9 mouse cellular contexts compared by ENCODE assay signal in the genomic region with DNA sequence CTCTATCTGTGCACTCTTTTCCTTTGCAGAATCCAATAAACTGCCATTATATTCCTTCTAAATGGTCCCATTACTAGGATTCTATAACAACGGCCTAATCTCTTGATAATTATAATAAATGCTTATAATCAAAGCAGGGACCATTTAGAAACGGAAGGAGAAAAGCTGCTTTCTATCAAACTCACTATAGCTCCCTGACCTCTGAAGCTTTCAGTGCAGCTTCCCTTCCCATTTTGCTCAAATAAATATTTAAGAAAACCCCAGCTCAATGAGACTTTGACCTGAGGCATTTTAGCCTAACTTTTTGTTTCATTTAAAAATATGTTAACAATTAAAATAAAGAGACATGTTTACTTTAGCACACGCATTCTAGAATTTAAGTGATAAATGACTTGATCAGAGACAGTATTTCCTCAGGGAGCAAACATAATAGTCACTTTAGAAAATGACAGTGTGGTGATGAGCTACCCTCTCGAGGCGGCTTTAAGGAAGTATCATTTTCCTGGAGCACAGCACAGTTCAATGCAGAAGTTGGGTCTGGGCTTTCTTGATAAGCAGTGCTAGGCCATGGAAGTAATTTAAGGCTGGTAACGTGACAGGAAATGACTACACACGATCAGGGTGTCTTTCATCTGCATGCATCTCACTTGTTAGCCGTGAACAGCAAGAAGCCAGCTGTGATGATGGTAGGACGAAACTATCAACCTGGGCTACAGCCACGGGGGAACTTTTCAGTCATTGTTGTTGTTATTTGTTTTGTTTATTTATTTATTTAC. TPM values are rescaled to one million over a fixed set of nuclear protein-coding genes. Genes with fewer than 3 reads are reported as not detected.
DNase-seq lines count a peak whose midpoint lies in the region; ATAC-seq and TF ChIP-seq lines count a peak whose summit lies in the region.
"Had no signal": no experiment of that assay in that cellular context is flagged by ENCODE, and none has a peak within 500 bp of the region (broad histone marks: within the 10 kb centered on the region; RNA-seq: fewer than 3 reads in every experiment).

No protein-coding gene starts in this region.

- 46% methylated on average over 10 of the region's 10 CpGs for WGBS in heart, embryonic 11.5 days (ENCODE audit: insufficient replicate concordance)
- WGBS in liver, adult 2 months: 66% methylated on average over 10 of the region's 10 CpGs

- H3K4me2 ChIP-seq in heart, embryonic 11.5 days: no peak overlapping the region

- H3K79me2 ChIP-seq in liver, adult 2 months (ENCODE audit: control insufficient read depth, insufficient read depth, low read length): no peaks in the 10 kb centered on the region

- no peak for TF ChIP-seq CTCF in liver, adult 2 months (IDR thresholded peaks at IDR 0.05; ENCODE audit: low read depth, low read length)

- peak; percentile 15 for DNase-seq in heart, adult 8-10 months (ENCODE audit: low spot score)
- DNase-seq in thymus, postnatal 14 days: peak; percentile 7
- no peak for DNase-seq in thymus, adult 18-20 months
- DNase-seq in liver, adult 2 months (ENCODE audit: extremely low read depth, low read depth, low spot score): peak; percentile 28
- DNase-seq in layer of hippocampus, postnatal 36 days: no peak
- DNase-seq in spleen, adult 12 weeks (ENCODE audit: low spot score): no peak
- DNase-seq in cerebellum, adult 11 months: no peak
- DNase-seq: adrenal gland, adult 2 months had no signal

- no peak overlapping the region for H3K4me3 ChIP-seq in heart, embryonic 11.5 days (ENCODE audit: low read depth, low read length)
- H3K4me3 ChIP-seq in liver, adult 2 months (ENCODE audit: insufficient read depth, low read depth, low read length): no peak overlapping the region

- no peaks in the 10 kb centered on the region for H3K9me3 ChIP-seq in heart, embryonic 11.5 days (replicated peaks; ENCODE audit: control insufficient read depth, low read length)

- no peaks in the 10 kb centered on the region for H3K27me3 ChIP-seq in heart, embryonic 11.5 days (ENCODE audit: control insufficient read depth, insufficient read depth, low read length)
- H3K27me3 ChIP-seq in liver, adult 2 months (ENCODE audit: control insufficient read depth, insufficient read depth, low read length): no peaks in the 10 kb centered on the region

- no peak; the same call in 1 of the 2 replicates for ATAC-seq in heart, embryonic 11.5 days (replicated peaks; ENCODE audit: insufficient number of reproducible peaks, low FRiP score, low TSS enrichment)

- H3K36me3 ChIP-seq in heart, embryonic 11.5 days (ENCODE audit: control insufficient read depth, insufficient read depth, low read length): no peaks in the 10 kb centered on the region
- no peaks in the 10 kb centered on the region for H3K36me3 ChIP-seq in liver, adult 2 months (ENCODE audit: control insufficient read depth, insufficient read depth, low read length)

- H3K4me1 ChIP-seq in heart, embryonic 11.5 days (ENCODE audit: control insufficient read depth, insufficient read depth, low read length): no peaks in the 10 kb centered on the region
- H3K4me1 ChIP-seq in liver, adult 2 months (ENCODE audit: control insufficient read depth, insufficient read depth, low read length): no peaks in the 10 kb centered on the region

- no peak overlapping the region for H3K27ac ChIP-seq in heart, embryonic 11.5 days (ENCODE audit: low read depth, low read length)
- no peak overlapping the region for H3K27ac ChIP-seq in liver, adult 2 months (replicated peaks; ENCODE audit: insufficient read depth, low read depth, low read length)

- no peak overlapping the region for H3K9ac ChIP-seq in heart, embryonic 11.5 days (ENCODE audit: low read depth, low read length)
- H3K9ac ChIP-seq in liver, adult 2 months (ENCODE audit: low read depth, low read length): no peak overlapping the region

- no peak for TF ChIP-seq POLR2A in liver, adult 2 months (IDR thresholded peaks at IDR 0.05; ENCODE audit: extremely low read depth, insufficient read depth, low read length)

RNA-seq across cellular contexts. Expression of a gene that starts 46.4 kb away (rescaled TPM):
- total RNA-seq in heart, adult 8-10 months (2022): under 1 TPM in 1 of 4 experiments, not detected in 3; 0.12 TPM
- 0.89 and 0.93 TPM in 2 replicates for polyA plus RNA-seq in heart, embryonic 11.5 days (2014; fragmentation: Nextera tagmentation; extraction: Ambion mirVana)
- total RNA-seq in liver, adult 2 months (2014; rRNA removed): not detected in 2 replicates
- not detected in 2 replicates for polyA plus RNA-seq in liver, adult 2 months (2012; rRNA removed)
- total RNA-seq in layer of hippocampus, postnatal 36 days (2021): under 1 TPM; 0.62 to 0.88 TPM

Comparison
In these comparisons a context has a peak if more than half of its experiments do, and no peak if none do; other contexts are left out.
1. DNase-seq: peak in heart, adult 8-10 months (single experiment), thymus, postnatal 14 days (single experiment) and liver, adult 2 months (single experiment); none in thymus, adult 18-20 months (0 of 2), layer of hippocampus, postnatal 36 days (0 of 2), spleen, adult 12 weeks (single experiment) and cerebellum, adult 11 months (single experiment).